Mouse (Mus musculus) hindbrain, embryonic 16.5 days (tissue): ENCODE measurements at regions not wholly inside any gene's neighbourhood (a gene's known extent, or its start where the extent isn't known, plus 50 kb on each side); places are given as distances from the start of the nearest gene placed in this dataset.

Source experiments
- ATAC-seq: fragments of 200-750 bp; cut with Nextera tagmentation; 2 replicates; pipeline ENCODE4 v1.8.0; 2017; ENCODE audit warnings: moderate TSS enrichment, moderate library complexity
- H3K27ac ChIP-seq: fragments of 300-500 bp; sonication (generic); 2 replicates; pipeline ENCODE4 v1.5.1; 2014; ENCODE audit warnings: low read depth, mild to moderate bottlenecking, control low read depth, low read length, moderate library complexity
- H3K27me3 ChIP-seq: fragments of 300-500 bp; sonication (generic); replicated peaks from 2 replicates; pipeline ENCODE4 v1.6.1; 2014; ENCODE audit warnings: low read length; ENCODE audit not compliant: control insufficient read depth, insufficient read depth
- H3K36me3 ChIP-seq: fragments of 300-500 bp; sonication (generic); 2 replicates; pipeline ENCODE4 v1.6.1; 2014; ENCODE audit warnings: mild to moderate bottlenecking, low read length, moderate library complexity, mixed read lengths; ENCODE audit not compliant: control insufficient read depth, insufficient read depth
- H3K4me1 ChIP-seq: fragments of 300-500 bp; sonication (generic); 2 replicates; pipeline ENCODE4 v1.6.1; 2014; ENCODE audit warnings: low read depth, low read length; ENCODE audit not compliant: control insufficient read depth, insufficient read depth
- H3K4me2 ChIP-seq: fragments of 300-500 bp; sonication (generic); 2 replicates; pipeline ENCODE4 v1.6.1; 2014; ENCODE audit warnings: mild to moderate bottlenecking, low read length, control low read depth, moderate library complexity
- H3K4me3 ChIP-seq: fragments of 300-500 bp; sonication (generic); 2 replicates; pipeline ENCODE4 v1.5.1; 2014; ENCODE audit warnings: mild to moderate bottlenecking, low read length, control low read depth, moderate library complexity
- H3K9ac ChIP-seq: fragments of 300-500 bp; sonication (generic); 2 replicates; pipeline ENCODE4 v1.6.1; 2014; ENCODE audit warnings: low read depth, mild to moderate bottlenecking, control low read depth, low read length, moderate library complexity
- H3K9me3 ChIP-seq: fragments of 300-500 bp; sonication (generic); 2 replicates; pipeline ENCODE4 v1.6.1; 2014; ENCODE audit warnings: mild to moderate bottlenecking, low read length, moderate library complexity; ENCODE audit not compliant: control insufficient read depth
- WGBS: fragments of 180-500 bp; shearing (Covaris S2); extraction: QIAGEN DNeasy Blood & Tissue Kit; methylation state at CpG from one replicate; pipeline ENCODE4 v1.1.7; 2014; 5-methylcytosine and 5-hydroxymethylcytosine counted together

GRCm38 (mm10) chrX:11387200-11387940 is 59.7 kb downstream of the H2al1j start:
- Histone ChIP-seq H3K4me3 (no peak overlapping the region), H3K4me2 (no peak overlapping the region), H3K27ac (no peak overlapping the region), H3K9ac (no peak overlapping the region), H3K36me3 (no peaks in the 10 kb centered on the region), H3K9me3 (no peaks in the 10 kb centered on the region), H3K27me3 (no peaks in the 10 kb centered on the region), H3K4me1 (no peaks in the 10 kb centered on the region)
- 66% methylated on average over 9 of the region's 9 CpGs for WGBS
- ATAC-seq: no peak

DNA sequence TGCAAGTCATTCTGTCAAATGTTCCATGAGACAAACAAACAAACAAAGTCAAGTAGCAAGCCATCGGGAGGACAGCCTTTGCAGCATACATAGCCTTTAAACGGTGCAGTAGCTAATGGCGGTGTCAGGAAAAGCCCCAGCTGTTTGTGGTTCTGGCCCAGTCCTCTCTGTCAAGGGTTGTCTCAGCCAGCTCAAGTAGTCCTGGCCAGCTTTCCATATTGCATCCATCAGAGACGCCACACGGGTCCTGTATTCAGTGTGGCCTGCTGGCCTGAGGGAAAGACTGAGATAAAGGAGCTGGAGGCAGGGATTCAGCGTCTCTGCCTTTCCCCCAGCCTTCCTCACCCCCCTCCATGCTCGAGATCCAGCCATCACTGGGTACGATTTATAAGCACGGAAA is 61.2 kb downstream of the H2al1j start:
- H3K27me3 ChIP-seq: no peaks in the 10 kb centered on the region
- WGBS: 65% methylated on average over 9 of the region's 9 CpGs
- no peak overlapping the region for H3K9ac ChIP-seq
- H3K9me3 ChIP-seq: no peaks in the 10 kb centered on the region
- no peaks in the 10 kb centered on the region for H3K36me3 ChIP-seq
- H3K27ac ChIP-seq: no peak overlapping the region
- no peak overlapping the region for H3K4me2 ChIP-seq
- no peak overlapping the region for H3K4me3 ChIP-seq
- no peak for ATAC-seq
- no peaks in the 10 kb centered on the region for H3K4me1 ChIP-seq

DNA sequence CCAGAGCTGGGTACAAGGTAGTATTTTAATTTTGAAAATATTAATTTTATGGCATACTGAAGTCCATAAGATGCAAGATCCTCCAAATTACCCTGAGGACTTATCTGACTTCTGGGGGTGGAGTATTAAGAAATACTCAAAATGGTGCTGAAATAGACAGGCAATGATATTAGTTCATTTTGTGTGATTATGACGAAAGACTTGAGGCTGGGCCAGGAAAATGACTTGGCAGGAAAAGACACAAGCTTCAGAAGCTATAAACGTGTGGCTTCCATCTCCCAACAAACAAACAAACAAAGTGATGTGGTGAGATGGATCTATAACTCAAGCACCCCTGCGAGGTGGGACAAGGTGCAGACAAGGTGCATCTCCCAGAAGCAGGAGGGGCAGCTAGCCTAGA is 72.8 kb downstream of the H2al1j start:
- ATAC-seq: no peak

GRCm38 (mm10) chrX:11404369-11404768 is 76.7 kb downstream of the H2al1j start:
- Histone ChIP-seq H3K27ac (no peak overlapping the region), H3K9me3 (peaks cover 5% of the 10 kb centered on the region; the same call in 1 of the 2 replicates), H3K4me3 (no peak overlapping the region), H3K4me2 (no peak overlapping the region), H3K27me3 (peaks cover 3% of the 10 kb centered on the region; the same call in 1 of the 2 replicates), H3K4me1 (no peaks in the 10 kb centered on the region), H3K36me3 (no peaks in the 10 kb centered on the region), H3K9ac (no peak overlapping the region)
- ATAC-seq: no peak
- WGBS: 28% methylated on average over 4 of the region's 4 CpGs

More for the DNA sequence above, 72.8 kb downstream of the H2al1j start:
- no peak overlapping the region for H3K4me2 ChIP-seq
- 81% methylated on average over 3 of the region's 3 CpGs for WGBS
- no peak overlapping the region for H3K9ac ChIP-seq
- peaks cover 5% of the 10 kb centered on the region; the same call in 1 of the 2 replicates for H3K9me3 ChIP-seq
- H3K4me1 ChIP-seq: no peaks in the 10 kb centered on the region
- no peaks in the 10 kb centered on the region for H3K36me3 ChIP-seq
- no peak overlapping the region for H3K27ac ChIP-seq
- no peak overlapping the region for H3K4me3 ChIP-seq
- peaks cover 3% of the 10 kb centered on the region; the same call in 1 of the 2 replicates for H3K27me3 ChIP-seq

DNA sequence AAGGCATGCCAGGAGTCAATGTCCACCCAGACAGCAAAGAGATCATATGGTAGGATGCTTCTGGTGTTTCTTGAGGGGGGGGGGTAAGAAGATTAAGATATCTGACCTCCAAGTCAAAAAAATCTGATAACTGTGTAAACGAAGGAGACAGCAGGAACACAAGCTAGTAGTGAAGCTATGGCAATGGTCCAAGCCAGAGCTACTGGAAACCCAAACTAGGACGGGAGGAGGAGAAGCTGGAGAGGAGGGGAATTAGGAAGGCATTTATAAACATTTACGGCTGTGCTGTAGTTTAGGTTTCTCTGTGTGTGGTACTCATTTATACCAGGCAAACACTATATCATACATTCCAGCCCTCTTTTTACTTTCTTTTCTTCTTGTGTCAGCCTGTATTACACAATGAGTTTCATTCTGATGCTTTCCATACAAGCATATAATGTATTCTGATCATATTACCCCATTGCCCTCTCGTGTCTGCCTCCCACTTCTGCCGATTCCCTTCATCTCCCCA is 84.7 kb downstream of the H2al1j start:
- H3K9me3 ChIP-seq: no peaks in the 10 kb centered on the region
- H3K4me2 ChIP-seq: no peak overlapping the region
- WGBS: 70% methylated on average over 5 of the region's 5 CpGs
- ATAC-seq: no peak
- no peak overlapping the region for H3K4me3 ChIP-seq
- H3K36me3 ChIP-seq: no peaks in the 10 kb centered on the region
- peaks cover 4% of the 10 kb centered on the region; the same call in 1 of the 2 replicates for H3K27me3 ChIP-seq
- H3K9ac ChIP-seq: no peak overlapping the region
- no peak overlapping the region for H3K27ac ChIP-seq
- H3K4me1 ChIP-seq: no peaks in the 10 kb centered on the region

- Histone ChIP-seq H3K4me3 (no peak overlapping the region), H3K27ac (no peak overlapping the region), H3K27me3 (peaks cover 4% of the 10 kb centered on the region; the same call in 1 of the 2 replicates), H3K36me3 (no peaks in the 10 kb centered on the region), H3K4me1 (peaks cover 2% of the 10 kb centered on the region; the same call in 1 of the 2 replicates), H3K4me2 (no peak overlapping the region), H3K9me3 (no peaks in the 10 kb centered on the region), H3K9ac (no peak overlapping the region)
- ATAC-seq: no peak
- WGBS: 36% methylated on average over 4 of the region's 4 CpGs
Observed at GRCm38 (mm10) chrX:11415662-11416061, 88.0 kb downstream of the H2al1j start.

DNA sequence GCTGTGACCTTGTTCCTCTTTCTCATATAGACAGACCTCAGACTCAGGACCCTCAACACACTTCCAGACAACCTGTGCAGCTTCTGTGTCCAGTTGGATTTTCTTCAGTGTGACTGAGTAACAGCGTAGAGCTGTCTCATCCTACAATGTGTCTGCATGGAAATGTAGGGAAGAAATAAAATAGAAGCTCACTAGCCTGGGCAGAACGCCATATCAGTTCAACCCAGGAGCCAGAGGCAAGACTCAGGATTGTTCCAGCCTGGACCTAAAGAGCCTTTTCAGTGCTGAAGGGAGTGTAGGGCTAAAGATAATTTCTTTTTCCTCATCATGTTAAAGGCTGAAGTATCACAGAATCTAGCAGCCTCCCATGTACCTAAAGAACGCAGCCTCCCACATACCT is 88.9 kb downstream of the H2al1j start:
- 92% methylated on average over 3 of the region's 3 CpGs for WGBS
- Histone ChIP-seq H3K27ac (no peak overlapping the region), H3K27me3 (peaks cover 4% of the 10 kb centered on the region; the same call in 1 of the 2 replicates), H3K4me2 (no peak overlapping the region), H3K9ac (no peak overlapping the region), H3K9me3 (no peaks in the 10 kb centered on the region), H3K36me3 (no peaks in the 10 kb centered on the region), H3K4me3 (no peak overlapping the region), H3K4me1 (peaks cover 2% of the 10 kb centered on the region; the same call in 1 of the 2 replicates)
- ATAC-seq: no peak

DNA sequence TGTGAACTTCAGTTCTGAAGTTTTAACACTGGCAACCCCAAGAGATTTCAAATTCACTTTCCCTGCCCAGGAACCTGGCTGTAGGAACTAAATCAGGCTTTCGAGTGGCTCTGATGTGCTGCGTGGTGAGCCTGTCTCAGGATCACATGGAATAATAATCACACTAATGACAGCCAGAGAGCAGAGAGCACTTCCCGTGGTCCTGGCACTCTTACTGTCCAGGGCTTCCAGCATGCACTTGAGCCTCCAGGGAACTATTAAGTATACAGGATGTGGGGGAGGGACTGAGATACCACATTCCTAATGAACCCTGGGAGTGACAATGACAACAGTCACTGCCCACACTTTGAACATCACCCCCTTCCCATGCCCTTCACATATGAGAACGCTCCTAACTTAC is 90.2 kb downstream of the H2al1j start:
- WGBS: 71% methylated on average over 4 of the region's 4 CpGs
- no peak overlapping the region for H3K9ac ChIP-seq
- peaks cover 4% of the 10 kb centered on the region; the same call in 1 of the 2 replicates for H3K27me3 ChIP-seq

GRCm38 (mm10) chrX:11418261-11418660 is 90.6 kb downstream of the H2al1j start:
- 78% methylated on average over 10 of the region's 10 CpGs for WGBS

More for the DNA sequence above, 90.2 kb downstream of the H2al1j start:
- Histone ChIP-seq H3K36me3 (no peaks in the 10 kb centered on the region), H3K4me1 (peaks cover 2% of the 10 kb centered on the region; the same call in 1 of the 2 replicates), H3K27ac (no peak overlapping the region), H3K4me2 (no peak overlapping the region), H3K4me3 (no peak overlapping the region), H3K9me3 (no peaks in the 10 kb centered on the region)
- ATAC-seq: no peak

More at GRCm38 (mm10) chrX:11418261-11418660, 90.6 kb downstream of the H2al1j start:
- no peak for ATAC-seq
- Histone ChIP-seq H3K27ac (no peak overlapping the region), H3K4me2 (no peak overlapping the region), H3K27me3 (peaks cover 4% of the 10 kb centered on the region; the same call in 1 of the 2 replicates), H3K4me3 (no peak overlapping the region), H3K9ac (no peak overlapping the region), H3K36me3 (no peaks in the 10 kb centered on the region), H3K9me3 (no peaks in the 10 kb centered on the region), H3K4me1 (peaks cover 2% of the 10 kb centered on the region; the same call in 1 of the 2 replicates)
